Mouse (Mus musculus) stomach, postnatal 0 days (tissue): Measurements from ENCODE around the gene Hesx1. TPM values are rescaled to one million over a fixed set of nuclear protein-coding genes. Genes with fewer than 3 reads are reported as not detected.

Source experiments
- ATAC-seq: fragments of 200-750 bp; cut with Nextera tagmentation; 2 replicates; pipeline ENCODE4 v1.8.0; 2017; ENCODE audit not compliant: low FRiP score, low TSS enrichment
- DNase-seq: peaks from one replicate; pipeline ENCODE4 v3.0.0-alpha.2; 2016; ENCODE audit warnings: low spot score
- H3K27ac ChIP-seq: fragments of 300-500 bp; sonication (generic); replicated peaks from 2 replicates; pipeline ENCODE4 v1.5.1; 2014; ENCODE audit warnings: mild to moderate bottlenecking, control low read depth
- H3K27me3 ChIP-seq: fragments of 300-500 bp; sonication (generic); 2 replicates; pipeline ENCODE4 v1.6.1; 2014; ENCODE audit warnings: low read length; ENCODE audit not compliant: control insufficient read depth, insufficient read depth
- H3K36me3 ChIP-seq: fragments of 300-500 bp; sonication (generic); 2 replicates; pipeline ENCODE4 v1.6.1; 2014; ENCODE audit warnings: low read length, mixed read lengths; ENCODE audit not compliant: control insufficient read depth, insufficient read depth
- H3K4me1 ChIP-seq: fragments of 300-500 bp; sonication (generic); replicated peaks from 2 replicates; pipeline ENCODE4 v1.6.1; 2014; ENCODE audit warnings: antibody characterized with exemption; ENCODE audit not compliant: control insufficient read depth, insufficient read depth
- H3K4me2 ChIP-seq: fragments of 300-500 bp; sonication (generic); replicated peaks from 2 replicates; pipeline ENCODE4 v1.6.1; 2014; ENCODE audit warnings: low read depth, mild to moderate bottlenecking, control low read depth, moderate library complexity
- H3K4me3 ChIP-seq: fragments of 300-500 bp; sonication (generic); 2 replicates; pipeline ENCODE4 v1.5.1; 2014; ENCODE audit warnings: low read depth, low read length, control low read depth
- H3K9ac ChIP-seq: fragments of 300-500 bp; sonication (generic); 2 replicates; pipeline ENCODE4 v1.6.1; 2014; ENCODE audit warnings: mild to moderate bottlenecking, low read length, control low read depth, mixed read lengths
- H3K9me3 ChIP-seq: fragments of 300-500 bp; sonication (generic); 2 replicates; pipeline ENCODE4 v1.6.1; 2016; ENCODE audit warnings: low read length; ENCODE audit not compliant: control insufficient read depth
- CTCF ChIP-seq: IDR thresholded peaks from 2 replicates; pipeline ENCODE4 v1.5.1; 2016; ENCODE audit warnings: antibody characterized with exemption, low read depth, mild to moderate bottlenecking, moderate library complexity
- EP300 ChIP-seq: optimal IDR thresholded peaks from 2 replicates; pipeline ENCODE3; 2016; ENCODE audit warnings: antibody characterized with exemption
- WGBS: fragments of 180-500 bp; shearing (Covaris S2); extraction: QIAGEN DNeasy Blood & Tissue Kit; methylation state at CpG from one replicate; pipeline ENCODE4 v1.1.7; 2014; 5-methylcytosine and 5-hydroxymethylcytosine counted together
- polyA plus RNA-seq: library from polyadenylated mRNA; unstranded; fragments of >200 nt; fragmentation: Nextera tagmentation; extraction: Ambion mirVana; gene quantifications from 2 replicates; pipeline ENCODE4 v1.2.1, GENCODE M21; 2015

The Hesx1 gene
- polyA plus RNA-seq, 1 experiment from 2014 or later = 0.19 TPM

DNA sequence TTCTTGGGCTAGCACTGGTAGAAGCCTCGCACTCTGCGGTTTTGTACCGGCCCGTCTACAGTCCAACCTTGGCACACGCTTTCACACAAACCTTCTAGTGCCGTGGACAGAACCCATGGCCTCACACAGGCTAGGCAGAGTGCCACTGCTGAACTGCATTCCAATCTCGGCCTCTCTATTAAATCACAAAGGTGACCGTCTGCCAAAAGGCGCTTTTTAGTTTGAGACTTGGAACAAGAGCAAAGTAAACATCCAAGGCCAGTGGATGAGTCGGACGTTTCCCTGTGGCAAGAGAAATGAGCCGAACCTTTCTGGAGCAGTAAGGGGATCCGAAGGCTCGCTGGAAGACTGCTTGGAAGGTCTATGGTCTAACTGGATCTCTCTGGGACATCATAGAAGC lies 25.6 kb downstream of the Hesx1 start:
- no peaks in the 10 kb centered on the region for H3K27me3 ChIP-seq
- DNase-seq = no peak

DNA sequence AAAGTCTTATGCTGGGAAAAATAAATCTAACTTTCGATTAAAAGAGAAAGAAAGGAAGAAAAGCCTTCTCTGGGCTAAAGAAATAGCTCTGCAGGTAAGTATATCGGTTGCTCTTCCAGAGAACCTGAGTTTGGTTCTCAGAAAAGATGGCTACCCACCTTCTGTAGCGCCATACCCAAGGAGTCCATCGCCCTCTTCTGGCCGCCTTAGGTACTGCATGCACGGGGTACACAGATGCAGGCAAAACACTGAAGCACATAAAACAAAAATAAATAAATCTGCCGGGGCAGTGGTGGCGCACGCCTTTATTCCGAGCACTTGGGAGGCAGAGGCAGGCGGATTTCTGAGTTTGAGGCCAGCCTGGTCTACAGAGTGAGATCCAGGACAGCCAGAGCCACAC lies 28.7 kb downstream of the Hesx1 start:
- peak; percentile 73 for DNase-seq
- H3K9me3 ChIP-seq = no peaks in the 10 kb centered on the region
- 44% methylated on average over 11 of the region's 11 CpGs for WGBS

More for the DNA sequence above, 25.6 kb downstream of the Hesx1 start:
- H3K27ac ChIP-seq = no peak overlapping the region
- no peaks in the 10 kb centered on the region for H3K36me3 ChIP-seq
- 0 out of 2 replicates have a peak, but pooled peaks have one; percentile 24 for ATAC-seq
- TF ChIP-seq EP300 = no peak
- TF ChIP-seq CTCF = no peak
- no peak overlapping the region for H3K9ac ChIP-seq
- H3K9me3 ChIP-seq = no peaks in the 10 kb centered on the region
- 43% methylated on average over 14 of the region's 14 CpGs for WGBS
- no peaks in the 10 kb centered on the region for H3K4me1 ChIP-seq
- H3K4me2 ChIP-seq = no peak overlapping the region
- no peak overlapping the region for H3K4me3 ChIP-seq

DNA sequence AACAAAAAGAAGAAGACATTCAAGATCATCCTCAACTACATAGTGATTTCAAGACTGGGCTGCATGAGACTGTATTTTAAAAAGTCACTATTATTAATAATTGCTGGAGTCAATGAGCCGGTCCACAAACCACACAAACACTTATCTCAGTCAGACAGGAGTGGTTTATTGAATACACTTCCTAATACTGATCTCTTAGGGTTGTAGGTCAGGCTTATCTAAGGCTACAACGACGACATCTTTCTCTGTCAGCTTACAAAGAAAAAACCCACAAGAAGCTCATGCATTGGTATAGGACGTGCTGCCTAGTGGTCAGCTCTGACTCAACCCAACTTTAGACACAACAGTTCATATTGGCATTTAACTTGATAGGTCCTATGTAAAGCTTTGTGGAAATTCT lies 30.4 kb downstream of the Hesx1 start:
- 65% methylated on average over 4 of the region's 4 CpGs for WGBS
- no peak overlapping the region for H3K27ac ChIP-seq
- TF ChIP-seq CTCF = no peak
- no peak for TF ChIP-seq EP300
- no peaks in the 10 kb centered on the region for H3K27me3 ChIP-seq
- H3K4me2 ChIP-seq = no peak overlapping the region
- H3K4me1 ChIP-seq = no peaks in the 10 kb centered on the region
- H3K9me3 ChIP-seq = no peaks in the 10 kb centered on the region
- H3K4me3 ChIP-seq = no peak overlapping the region
- no peak overlapping the region for H3K9ac ChIP-seq
- DNase-seq = no peak
- ATAC-seq = no peak
- no peaks in the 10 kb centered on the region for H3K36me3 ChIP-seq

More for the DNA sequence above, 28.7 kb downstream of the Hesx1 start:
- TF ChIP-seq EP300 (no peak), CTCF (peak; percentile 83)
- no peak overlapping the region for H3K4me2 ChIP-seq
- H3K27ac ChIP-seq = no peak overlapping the region
- H3K4me3 ChIP-seq = no peak overlapping the region
- no peak for ATAC-seq
- no peaks in the 10 kb centered on the region for H3K27me3 ChIP-seq
- no peak overlapping the region for H3K9ac ChIP-seq
- no peaks in the 10 kb centered on the region for H3K36me3 ChIP-seq
- H3K4me1 ChIP-seq = no peaks in the 10 kb centered on the region

DNA sequence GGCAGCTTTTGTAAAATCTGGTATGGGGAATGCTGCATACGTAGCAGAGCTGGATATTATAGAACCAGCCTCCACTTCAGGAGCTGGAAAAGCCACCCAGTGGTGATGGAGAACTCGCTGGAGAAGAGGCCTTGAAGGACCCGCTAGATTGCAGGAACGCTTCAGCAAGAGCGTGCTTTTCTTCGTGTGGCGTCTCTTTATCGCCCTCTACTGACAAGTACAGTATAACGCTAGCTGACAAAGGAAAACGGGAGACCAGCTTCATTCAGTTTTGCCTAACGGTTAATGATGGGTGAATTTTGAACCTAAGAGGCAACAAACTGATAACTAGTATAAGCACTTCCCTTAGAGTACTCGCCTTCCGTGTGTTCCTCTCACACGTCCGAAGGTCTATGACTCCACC lies 35.6 kb downstream of the Hesx1 start:
- no peak overlapping the region for H3K4me3 ChIP-seq
- WGBS = 3% methylated on average over 15 of the region's 15 CpGs
- H3K9me3 ChIP-seq = no peaks in the 10 kb centered on the region
- peak; percentile 90 for TF ChIP-seq CTCF
- TF ChIP-seq EP300 = no peak
- ATAC-seq (peak; percentile 47), DNase-seq (peak; percentile 51)
- no peak overlapping the region for H3K27ac ChIP-seq
- H3K4me2 ChIP-seq = no peak overlapping the region
- no peaks in the 10 kb centered on the region for H3K4me1 ChIP-seq
- H3K36me3 ChIP-seq = no peaks in the 10 kb centered on the region
- H3K27me3 ChIP-seq = no peaks in the 10 kb centered on the region
- H3K9ac ChIP-seq = no peak overlapping the region

DNA sequence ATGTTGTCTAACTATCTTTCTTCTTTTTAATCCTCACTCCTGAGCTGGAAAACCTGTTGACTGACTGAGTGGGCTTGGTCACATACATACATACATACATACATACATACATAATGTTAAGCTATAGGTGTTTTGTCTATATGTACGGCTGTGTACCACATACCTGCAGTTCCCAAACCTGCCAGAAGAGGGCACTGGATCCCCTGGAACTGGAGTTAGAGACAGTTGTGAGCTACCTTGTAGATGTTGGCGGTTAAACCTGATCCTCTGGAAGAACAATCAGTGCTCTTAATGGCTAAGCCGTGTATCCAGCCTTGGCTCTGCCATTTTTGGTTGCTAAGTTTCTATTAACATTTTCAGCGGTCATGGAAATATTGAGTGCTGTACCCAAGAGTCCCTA lies 36.9 kb downstream of the Hesx1 start:
- Histone ChIP-seq H3K4me2 (no peak overlapping the region), H3K9me3 (no peaks in the 10 kb centered on the region), H3K27me3 (no peaks in the 10 kb centered on the region), H3K27ac (no peak overlapping the region), H3K9ac (no peak overlapping the region), H3K36me3 (no peaks in the 10 kb centered on the region), H3K4me1 (no peaks in the 10 kb centered on the region), H3K4me3 (no peak overlapping the region)
- TF ChIP-seq EP300 (no peak), CTCF (peak; percentile 93)
- 22% methylated on average over 4 of the region's 4 CpGs for WGBS
- DNase-seq (peak; percentile 82), ATAC-seq (peak; percentile 63; the same call in 1 of the 2 replicates)

DNA sequence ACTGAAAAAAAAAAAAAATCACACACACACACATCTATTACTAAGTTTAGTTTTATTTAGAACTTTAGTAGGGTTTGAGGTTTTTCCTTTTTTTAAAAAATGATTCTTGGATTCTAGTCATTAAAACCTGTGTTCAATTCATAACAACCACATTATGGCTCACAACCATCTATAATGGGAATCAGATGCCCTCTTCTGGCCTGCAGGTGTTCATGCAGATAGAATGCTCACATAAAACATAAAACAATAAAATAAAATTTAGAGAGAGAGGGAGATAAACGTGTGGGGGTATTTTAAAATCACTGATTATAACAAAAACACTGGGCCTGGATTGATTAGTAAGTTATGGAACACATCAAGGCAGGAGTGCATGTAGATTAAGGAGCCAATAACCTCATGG lies 43.3 kb downstream of the Hesx1 start:
- no peaks in the 10 kb centered on the region for H3K9me3 ChIP-seq
- WGBS = 80% methylated on average over 1 of the region's 1 CpGs
- ATAC-seq (no peak), DNase-seq (no peak)
- no peak overlapping the region for H3K9ac ChIP-seq
- H3K4me3 ChIP-seq = no peak overlapping the region
- no peaks in the 10 kb centered on the region for H3K27me3 ChIP-seq
- TF ChIP-seq CTCF = peak; percentile 38
- TF ChIP-seq EP300 = no peak
- no peaks in the 10 kb centered on the region for H3K36me3 ChIP-seq
- no peaks in the 10 kb centered on the region for H3K4me1 ChIP-seq
- H3K27ac ChIP-seq = no peak overlapping the region
- no peak overlapping the region for H3K4me2 ChIP-seq
